Mouse (Mus musculus): ENCODE measurements around the gene Mustn1. TPM values are rescaled to one million over a fixed set of nuclear protein-coding genes. Genes with fewer than 3 reads are reported as not detected.

The Mustn1 gene
- polyA plus RNA-seq, 1 experiment from 2014 or later: 0.95 TPM

GRCm38 (mm10) chr14:30904307-30904706, 25.3 kb downstream of the Mustn1 start:
- H3K9me3 ChIP-seq (replicated peaks; ENCODE audit: control insufficient read depth, low read length): no peaks in the 10 kb centered on the region
- no peak overlapping the region for H3K4me2 ChIP-seq (ENCODE audit: low read depth, low read length)
- no peak overlapping the region for H3K4me3 ChIP-seq (ENCODE audit: low read depth, low read length)
- H3K27ac ChIP-seq (replicated peaks; ENCODE audit: low read depth, low read length): no peak overlapping the region
- 83% methylated on average over 8 of the region's 8 CpGs for WGBS
- DNase-seq (ENCODE audit: low spot score): no peak
- H3K4me1 ChIP-seq (ENCODE audit: control insufficient read depth, insufficient read depth, low read length): no peaks in the 10 kb centered on the region
- H3K27me3 ChIP-seq (ENCODE audit: control insufficient read depth, insufficient read depth, low read length): no peaks in the 10 kb centered on the region
- H3K9ac ChIP-seq (replicated peaks; ENCODE audit: low read length): no peak overlapping the region
- no peak for ATAC-seq (replicated peaks; ENCODE audit: insufficient number of reproducible peaks, low FRiP score, low TSS enrichment, low read depth)
- H3K36me3 ChIP-seq (replicated peaks; ENCODE audit: control insufficient read depth, insufficient read depth, low read depth, low read length): no peaks in the 10 kb centered on the region

GRCm38 (mm10) chr14:30906001-30906400, 27.0 kb downstream of the Mustn1 start:
- no peak overlapping the region for H3K4me3 ChIP-seq (ENCODE audit: low read depth, low read length)
- H3K27ac ChIP-seq (replicated peaks; ENCODE audit: low read depth, low read length): no peak overlapping the region
- DNase-seq (ENCODE audit: low spot score) (no peak), ATAC-seq (replicated peaks; ENCODE audit: insufficient number of reproducible peaks, low FRiP score, low TSS enrichment, low read depth) (no peak)
- H3K27me3 ChIP-seq (ENCODE audit: control insufficient read depth, insufficient read depth, low read length): no peaks in the 10 kb centered on the region
- WGBS: 94% methylated on average over 6 of the region's 6 CpGs
- no peak overlapping the region for H3K4me2 ChIP-seq (ENCODE audit: low read depth, low read length)
- H3K36me3 ChIP-seq (replicated peaks; ENCODE audit: control insufficient read depth, insufficient read depth, low read depth, low read length): no peaks in the 10 kb centered on the region
- H3K4me1 ChIP-seq (ENCODE audit: control insufficient read depth, insufficient read depth, low read length): no peaks in the 10 kb centered on the region
- H3K9me3 ChIP-seq (replicated peaks; ENCODE audit: control insufficient read depth, low read length): no peaks in the 10 kb centered on the region
- H3K9ac ChIP-seq (replicated peaks; ENCODE audit: low read length): no peak overlapping the region

- H3K9ac ChIP-seq (replicated peaks; ENCODE audit: low read length): no peak overlapping the region
- H3K4me2 ChIP-seq (ENCODE audit: low read depth, low read length): no peak overlapping the region
- DNase-seq (ENCODE audit: low spot score) (no peak), ATAC-seq (replicated peaks; ENCODE audit: insufficient number of reproducible peaks, low FRiP score, low TSS enrichment, low read depth) (no peak)
- no peaks in the 10 kb centered on the region for H3K36me3 ChIP-seq (replicated peaks; ENCODE audit: control insufficient read depth, insufficient read depth, low read depth, low read length)
- no peaks in the 10 kb centered on the region for H3K4me1 ChIP-seq (ENCODE audit: control insufficient read depth, insufficient read depth, low read length)
- no peak overlapping the region for H3K4me3 ChIP-seq (ENCODE audit: low read depth, low read length)
- no peak overlapping the region for H3K27ac ChIP-seq (replicated peaks; ENCODE audit: low read depth, low read length)
- no peaks in the 10 kb centered on the region for H3K9me3 ChIP-seq (replicated peaks; ENCODE audit: control insufficient read depth, low read length)
- WGBS: 80% methylated on average over 3 of the region's 3 CpGs
- H3K27me3 ChIP-seq (ENCODE audit: control insufficient read depth, insufficient read depth, low read length): no peaks in the 10 kb centered on the region
These were observed 28.8 kb downstream of the Mustn1 start for GRCm38 (mm10) chr14:30907814-30908265.

GRCm38 (mm10) chr14:30911141-30911540, 32.1 kb downstream of the Mustn1 start:
- DNase-seq (ENCODE audit: low spot score) (no peak), ATAC-seq (replicated peaks; ENCODE audit: insufficient number of reproducible peaks, low FRiP score, low TSS enrichment, low read depth) (no peak)
- Histone ChIP-seq H3K4me3 (ENCODE audit: low read depth, low read length) (no peak overlapping the region), H3K36me3 (replicated peaks; ENCODE audit: control insufficient read depth, insufficient read depth, low read depth, low read length) (no peaks in the 10 kb centered on the region), H3K9me3 (replicated peaks; ENCODE audit: control insufficient read depth, low read length) (no peaks in the 10 kb centered on the region), H3K9ac (replicated peaks; ENCODE audit: low read length) (no peak overlapping the region), H3K27me3 (ENCODE audit: control insufficient read depth, insufficient read depth, low read length) (no peaks in the 10 kb centered on the region), H3K4me2 (ENCODE audit: low read depth, low read length) (no peak overlapping the region), H3K27ac (replicated peaks; ENCODE audit: low read depth, low read length) (no peak overlapping the region), H3K4me1 (ENCODE audit: control insufficient read depth, insufficient read depth, low read length) (no peaks in the 10 kb centered on the region)
- 93% methylated on average over 8 of the region's 8 CpGs for WGBS

- H3K27ac ChIP-seq (replicated peaks; ENCODE audit: low read depth, low read length): no peak overlapping the region
- WGBS: 79% methylated on average over 8 of the region's 8 CpGs
These were observed 33.6 kb downstream of the Mustn1 start for GRCm38 (mm10) chr14:30912641-30913040.

GRCm38 (mm10) chr14:30913404-30913803, 34.4 kb downstream of the Mustn1 start:
- ATAC-seq (replicated peaks; ENCODE audit: insufficient number of reproducible peaks, low FRiP score, low TSS enrichment, low read depth) (no peak), DNase-seq (ENCODE audit: low spot score) (no peak)
- Histone ChIP-seq H3K27me3 (ENCODE audit: control insufficient read depth, insufficient read depth, low read length) (no peaks in the 10 kb centered on the region), H3K4me3 (ENCODE audit: low read depth, low read length) (no peak overlapping the region), H3K27ac (replicated peaks; ENCODE audit: low read depth, low read length) (no peak overlapping the region), H3K4me2 (ENCODE audit: low read depth, low read length) (no peak overlapping the region), H3K4me1 (ENCODE audit: control insufficient read depth, insufficient read depth, low read length) (no peaks in the 10 kb centered on the region), H3K9ac (replicated peaks; ENCODE audit: low read length) (no peak overlapping the region), H3K9me3 (replicated peaks; ENCODE audit: control insufficient read depth, low read length) (no peaks in the 10 kb centered on the region), H3K36me3 (replicated peaks; ENCODE audit: control insufficient read depth, insufficient read depth, low read depth, low read length) (no peaks in the 10 kb centered on the region)
- WGBS: 89% methylated on average over 5 of the region's 5 CpGs

More at GRCm38 (mm10) chr14:30912641-30913040, 33.6 kb downstream of the Mustn1 start:
- H3K9ac ChIP-seq (replicated peaks; ENCODE audit: low read length): no peak overlapping the region
- no peak overlapping the region for H3K4me3 ChIP-seq (ENCODE audit: low read depth, low read length)
- no peak for DNase-seq (ENCODE audit: low spot score)
- ATAC-seq (replicated peaks; ENCODE audit: insufficient number of reproducible peaks, low FRiP score, low TSS enrichment, low read depth): no peak
- H3K4me2 ChIP-seq (ENCODE audit: low read depth, low read length): no peak overlapping the region
- no peaks in the 10 kb centered on the region for H3K36me3 ChIP-seq (replicated peaks; ENCODE audit: control insufficient read depth, insufficient read depth, low read depth, low read length)
- no peaks in the 10 kb centered on the region for H3K27me3 ChIP-seq (ENCODE audit: control insufficient read depth, insufficient read depth, low read length)
- no peaks in the 10 kb centered on the region for H3K9me3 ChIP-seq (replicated peaks; ENCODE audit: control insufficient read depth, low read length)
- H3K4me1 ChIP-seq (ENCODE audit: control insufficient read depth, insufficient read depth, low read length): no peaks in the 10 kb centered on the region

GRCm38 (mm10) chr14:30916516-30916915, 37.5 kb downstream of the Mustn1 start:
- no peak for DNase-seq (ENCODE audit: low spot score)
- Histone ChIP-seq H3K4me2 (ENCODE audit: low read depth, low read length) (no peak overlapping the region), H3K9ac (replicated peaks; ENCODE audit: low read length) (no peak overlapping the region), H3K27ac (replicated peaks; ENCODE audit: low read depth, low read length) (no peak overlapping the region), H3K36me3 (replicated peaks; ENCODE audit: control insufficient read depth, insufficient read depth, low read depth, low read length) (no peaks in the 10 kb centered on the region), H3K4me3 (ENCODE audit: low read depth, low read length) (no peak overlapping the region), H3K9me3 (replicated peaks; ENCODE audit: control insufficient read depth, low read length) (no peaks in the 10 kb centered on the region), H3K4me1 (ENCODE audit: control insufficient read depth, insufficient read depth, low read length) (no peaks in the 10 kb centered on the region), H3K27me3 (ENCODE audit: control insufficient read depth, insufficient read depth, low read length) (no peaks in the 10 kb centered on the region)
- 88% methylated on average over 1 of the region's 1 CpGs for WGBS
- no peak for ATAC-seq (replicated peaks; ENCODE audit: insufficient number of reproducible peaks, low FRiP score, low TSS enrichment, low read depth)

GRCm38 (mm10) chr14:30922053-30922670, 43.2 kb downstream of the Mustn1 start:
- Histone ChIP-seq H3K4me3 (ENCODE audit: low read depth, low read length) (no peak overlapping the region), H3K9me3 (replicated peaks; ENCODE audit: control insufficient read depth, low read length) (no peaks in the 10 kb centered on the region), H3K9ac (replicated peaks; ENCODE audit: low read length) (no peak overlapping the region), H3K36me3 (replicated peaks; ENCODE audit: control insufficient read depth, insufficient read depth, low read depth, low read length) (no peaks in the 10 kb centered on the region), H3K27me3 (ENCODE audit: control insufficient read depth, insufficient read depth, low read length) (no peaks in the 10 kb centered on the region), H3K4me2 (ENCODE audit: low read depth, low read length) (no peak overlapping the region), H3K4me1 (ENCODE audit: control insufficient read depth, insufficient read depth, low read length) (no peaks in the 10 kb centered on the region), H3K27ac (replicated peaks; ENCODE audit: low read depth, low read length) (no peak overlapping the region)
- 58% methylated on average over 7 of the region's 8 CpGs for WGBS
- no peak for DNase-seq (ENCODE audit: low spot score)
- ATAC-seq (replicated peaks; ENCODE audit: insufficient number of reproducible peaks, low FRiP score, low TSS enrichment, low read depth): no peak

Measured in embryonic facial prominence, embryonic 11.5 days (tissue).